Comparison of ENCODE assay signal across 19 mouse cellular contexts in the genomic region with DNA sequence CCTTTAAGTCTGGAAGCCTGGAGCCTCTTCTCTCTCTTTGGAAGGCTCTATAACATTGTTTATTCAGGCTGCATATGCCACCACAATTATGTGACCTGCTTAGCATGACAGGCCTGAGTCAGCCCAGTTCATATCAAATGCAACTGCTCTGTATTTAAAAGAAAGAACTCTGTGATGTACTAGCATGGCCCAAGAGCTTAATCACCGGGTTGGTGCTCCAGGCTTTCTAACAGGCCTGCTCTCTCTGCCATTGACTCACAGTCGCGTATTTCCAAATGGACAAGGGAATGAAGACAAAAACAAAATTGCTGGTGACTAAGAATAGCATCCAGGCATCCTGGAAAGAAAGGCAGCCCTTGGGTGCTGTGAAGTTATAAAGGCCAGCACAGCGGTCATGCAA. TPM values are rescaled to one million over a fixed set of nuclear protein-coding genes. Genes with fewer than 3 reads are reported as not detected.
"Had no signal": no experiment of that assay in that cellular context is flagged by ENCODE, and none has a peak within 500 bp of the region (broad histone marks: within the 10 kb centered on the region; RNA-seq: fewer than 3 reads in every experiment).

No protein-coding gene starts in this region.

- DNase-seq: lung, adult 18-20 months; lung, embryonic 14.5 days; lung, postnatal 10 days; lung, postnatal 4 days; midbrain, embryonic 14.5 days; right cerebral cortex, postnatal 14 days; thymus, adult 2 months; thymus, postnatal 25 days; thymus, postnatal 4 days had no signal

- H3K4me2 ChIP-seq: lung, embryonic 14.5 days; midbrain, embryonic 12.5 days; neural tube, embryonic 13.5 days; neural tube, embryonic 15.5 days; stomach, embryonic 15.5 days had no signal

- H3K4me1 ChIP-seq: midbrain, embryonic 10.5 days; midbrain, embryonic 12.5 days; neural tube, embryonic 13.5 days; neural tube, embryonic 15.5 days; stomach, embryonic 15.5 days had no signal

- H3K27me3 ChIP-seq: midbrain, embryonic 12.5 days; neural tube, embryonic 13.5 days; neural tube, embryonic 15.5 days; stomach, embryonic 15.5 days had no signal

- ATAC-seq: midbrain, embryonic 16.5 days had no signal

- H3K9ac ChIP-seq: lung, embryonic 14.5 days; midbrain, embryonic 12.5 days; neural tube, embryonic 13.5 days; neural tube, embryonic 15.5 days; stomach, embryonic 15.5 days had no signal

- H3K4me3 ChIP-seq: midbrain, embryonic 10.5 days; midbrain, embryonic 12.5 days; myocyte; neural tube, embryonic 13.5 days; neural tube, embryonic 15.5 days; stomach, embryonic 15.5 days had no signal

- H3K36me3 ChIP-seq: midbrain, embryonic 10.5 days; midbrain, embryonic 12.5 days; neural tube, embryonic 13.5 days; neural tube, embryonic 15.5 days; stomach, embryonic 15.5 days had no signal

- H3K9me3 ChIP-seq: midbrain, embryonic 10.5 days; midbrain, embryonic 12.5 days; neural tube, embryonic 13.5 days; neural tube, embryonic 15.5 days; stomach, embryonic 15.5 days had no signal

- H3K27ac ChIP-seq: midbrain, embryonic 10.5 days; midbrain, embryonic 12.5 days; neural tube, embryonic 13.5 days; neural tube, embryonic 15.5 days; stomach, embryonic 15.5 days; stomach, postnatal 0 days had no signal

RNA-seq across cellular contexts. Expression of a gene that starts 56.1 kb away (rescaled TPM):
- polyA plus RNA-seq: spleen, adult 2 months; testis, adult 2 months had no signal
